Mouse (Mus musculus): ENCODE data around the gene Nfkbie. TPM values are rescaled to one million over a fixed set of nuclear protein-coding genes. Genes with fewer than 3 reads are reported as not detected.

The Nfkbie gene
- total RNA-seq, 2 experiments from 2014 or later = 2.6 to 3.2 TPM

DNA sequence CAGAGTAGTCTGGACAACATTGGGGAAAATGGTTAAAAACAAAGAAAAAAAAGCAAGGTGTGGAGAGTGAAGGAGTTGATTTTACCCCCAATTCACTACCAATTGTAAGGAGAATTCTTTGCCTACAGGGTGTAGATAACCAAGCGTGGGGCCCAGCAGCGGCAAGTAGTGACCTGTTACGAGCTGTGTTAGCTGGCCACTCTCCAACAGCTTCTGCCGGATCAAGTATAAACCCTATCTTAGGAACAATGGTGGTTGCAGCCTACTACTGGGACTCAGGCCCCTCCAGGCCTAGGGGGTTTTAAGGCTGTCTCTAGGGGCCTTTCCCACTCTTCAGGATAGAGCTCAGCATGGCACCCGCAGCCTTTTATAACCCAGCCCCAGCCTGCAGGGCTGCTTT lies 22.7 kb downstream of the Nfkbie start:
- DNase-seq (ENCODE audit: extremely low spot score in 1 of 2, low spot score in 1 of 2) = no peak

DNA sequence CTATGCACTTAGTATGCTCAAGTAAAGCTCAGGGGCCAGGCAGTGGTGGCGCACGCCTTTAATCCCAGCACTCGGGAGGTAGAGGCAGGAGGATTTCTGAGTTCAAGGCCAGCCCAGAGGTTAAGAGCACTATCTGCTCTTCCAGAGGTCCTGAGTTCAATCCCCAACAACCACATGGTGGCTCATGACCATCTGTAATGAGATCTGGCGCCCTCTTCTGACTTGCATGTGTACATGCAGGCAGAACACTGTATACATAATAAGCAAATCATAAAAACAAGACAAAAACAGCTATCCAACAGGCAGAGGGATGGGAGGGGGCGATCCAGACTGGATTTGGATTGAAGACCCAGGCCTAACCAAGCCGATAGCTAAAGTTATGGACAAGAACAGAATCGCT lies 23.3 kb downstream of the Nfkbie start:
- DNase-seq (ENCODE audit: extremely low spot score in 1 of 2, low spot score in 1 of 2) = no peak

DNA sequence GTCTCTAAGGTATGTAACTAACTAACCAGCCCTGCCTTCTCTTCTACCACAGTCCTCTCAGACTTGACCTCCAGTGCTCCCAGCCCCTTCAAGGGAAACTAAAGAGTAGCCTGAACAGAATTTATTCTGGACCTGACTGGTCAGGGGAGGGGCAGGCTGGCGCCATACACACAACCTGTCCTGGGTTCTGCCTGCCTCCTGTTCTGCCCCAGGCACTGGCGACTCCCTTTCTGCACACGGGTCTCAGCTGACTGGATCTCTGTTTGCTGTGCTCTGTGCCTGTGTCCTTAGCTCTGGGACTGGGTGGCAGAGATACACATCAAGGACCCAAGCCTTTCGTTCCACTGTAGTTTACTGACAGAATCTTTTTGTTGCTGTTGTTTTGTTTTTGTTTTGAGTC lies 24.1 kb downstream of the Nfkbie start:
- DNase-seq (ENCODE audit: extremely low spot score in 1 of 2, low spot score in 1 of 2) = no peak

DNA sequence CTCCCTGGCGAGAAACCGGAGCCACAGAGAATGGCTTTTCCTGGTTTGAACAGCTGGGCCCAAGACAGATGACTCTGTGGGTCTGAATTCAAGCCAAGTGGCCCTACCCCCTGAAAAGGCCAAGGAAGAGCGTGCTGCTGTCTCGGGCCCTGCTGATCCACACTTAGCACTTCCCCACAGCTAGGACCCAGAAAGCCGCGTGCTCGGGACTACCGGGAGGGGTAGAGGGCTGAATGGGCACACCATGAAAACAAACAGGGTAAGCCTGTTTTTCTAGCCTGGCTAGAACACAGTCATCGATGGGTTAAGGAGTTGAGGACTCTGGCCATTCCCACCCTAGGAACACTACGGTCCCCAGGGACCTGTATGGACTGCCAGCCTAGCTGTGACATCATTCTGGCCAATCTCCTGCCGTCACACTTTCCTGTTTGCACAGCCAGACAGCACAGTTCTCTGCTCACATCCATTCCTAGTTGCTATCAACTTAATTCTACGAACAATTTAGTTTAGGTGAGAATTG lies 25.5 kb downstream of the Nfkbie start:
- DNase-seq (ENCODE audit: extremely low spot score in 1 of 2, low spot score in 1 of 2) = no peak

DNA sequence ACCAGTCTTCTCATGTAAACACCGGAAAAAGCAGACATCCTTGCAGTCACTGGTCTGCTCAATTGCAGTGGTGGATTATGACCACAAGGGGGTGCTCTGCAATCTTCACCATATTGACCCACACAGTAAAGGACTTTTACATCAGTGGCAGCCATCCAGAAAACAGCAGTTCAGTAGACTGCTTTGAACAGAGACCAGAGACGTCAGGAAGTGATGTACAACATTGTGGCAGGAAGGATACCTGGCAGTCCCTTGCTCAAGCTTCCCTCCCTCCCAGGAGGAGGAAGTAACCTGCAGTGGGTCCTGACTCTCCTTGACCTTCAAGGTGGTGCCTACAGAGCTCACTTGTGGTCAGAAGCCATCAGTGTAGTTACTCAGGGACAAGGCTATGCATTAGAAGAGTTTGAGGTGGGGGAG lies 26.1 kb downstream of the Nfkbie start:
- peak in 1 of 2 experiments; percentile 60 for DNase-seq (ENCODE audit: extremely low spot score in 1 of 2, low spot score in 1 of 2)

DNA sequence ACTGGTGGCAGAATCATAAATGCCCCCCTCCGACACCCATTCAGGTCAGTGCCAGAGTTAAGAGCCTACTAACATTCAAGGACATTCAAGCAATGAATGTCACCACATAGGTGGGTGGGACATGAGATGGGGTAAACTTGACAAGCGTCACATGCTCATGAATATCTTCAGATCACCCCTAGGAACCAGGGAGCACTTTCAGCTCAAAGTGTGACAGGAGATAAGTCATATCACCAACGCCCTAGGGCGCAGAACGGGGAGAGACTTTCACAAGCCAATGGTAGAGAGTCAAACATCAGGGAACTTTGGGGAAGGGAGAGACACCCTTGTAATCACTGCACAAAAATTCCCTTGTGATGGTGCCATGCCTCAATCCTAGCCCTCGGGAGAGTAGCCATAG lies 26.7 kb downstream of the Nfkbie start:
- DNase-seq (ENCODE audit: extremely low spot score in 1 of 2, low spot score in 1 of 2) = no peak

DNA sequence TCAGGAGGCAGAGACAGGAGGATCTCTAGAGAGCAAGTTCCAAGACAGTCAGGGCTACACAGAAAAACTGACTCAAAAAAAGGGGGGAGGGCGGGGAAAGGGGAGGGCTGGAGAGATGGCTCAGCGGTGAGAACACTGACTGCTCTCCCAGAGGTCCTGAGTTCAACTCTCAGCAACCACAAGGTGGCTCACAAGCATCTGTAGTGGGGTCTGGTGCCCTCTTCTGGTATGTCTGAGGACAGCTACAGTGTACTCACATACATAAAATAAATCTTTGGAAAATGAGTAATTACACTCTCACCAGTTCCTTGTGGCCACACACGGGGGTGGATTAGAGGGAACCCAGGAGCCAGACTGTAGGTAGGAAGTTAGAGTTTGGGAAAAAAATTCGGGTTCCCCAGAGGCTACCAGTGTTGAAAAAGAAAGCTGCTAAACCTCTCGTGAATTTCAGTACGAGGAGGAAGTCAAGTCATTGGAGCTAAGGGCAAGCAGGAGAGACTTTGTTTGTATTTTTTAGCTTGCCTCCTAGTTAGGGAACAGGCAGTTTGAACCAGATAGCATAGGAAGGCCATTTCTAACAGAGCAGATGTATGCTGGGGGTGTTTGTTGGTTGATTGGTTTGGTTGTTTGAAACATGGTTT lies 27.3 kb downstream of the Nfkbie start:
- no peak for DNase-seq (ENCODE audit: extremely low spot score in 1 of 2, low spot score in 1 of 2)

DNA sequence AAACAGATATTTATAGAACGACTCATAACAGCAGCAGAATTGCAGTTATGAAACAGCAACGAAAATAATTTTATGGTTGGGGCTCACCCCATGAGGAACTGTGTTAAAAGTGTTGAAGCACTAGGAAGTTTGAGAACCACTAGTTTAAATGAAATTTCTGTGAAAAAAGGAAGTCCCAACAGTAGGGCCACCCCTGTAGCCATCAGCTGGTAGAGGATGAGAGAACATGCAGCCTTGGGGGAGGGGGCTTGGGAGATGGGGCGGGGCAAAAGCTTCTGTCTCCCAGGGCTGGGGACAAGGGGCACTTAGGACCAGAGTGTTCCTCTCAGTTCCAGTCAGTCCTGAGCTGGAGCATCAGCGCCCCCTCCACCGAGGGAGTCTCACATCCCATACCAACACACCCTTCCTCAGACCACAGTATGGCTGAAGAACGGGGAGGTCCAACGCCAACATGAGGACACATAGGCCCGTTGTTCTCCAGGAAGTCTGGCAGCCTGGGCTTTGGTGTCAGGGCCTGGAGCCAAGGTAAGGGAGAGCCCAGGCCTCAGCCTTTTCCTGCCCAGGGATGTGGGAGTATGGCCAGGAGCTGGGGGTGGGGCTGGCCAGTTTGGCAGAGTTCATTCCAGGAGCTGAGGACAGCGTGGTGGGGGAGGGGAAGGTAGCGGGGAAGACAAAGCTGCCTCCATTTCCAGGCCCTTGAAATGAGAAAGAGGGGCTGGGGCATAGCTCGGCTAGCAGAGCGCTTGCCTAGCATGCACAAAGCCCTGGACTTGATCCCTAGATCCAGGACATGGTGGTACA lies 28.8 kb downstream of the Nfkbie start:
- DNase-seq (ENCODE audit: extremely low spot score in 1 of 2, low spot score in 1 of 2) = peak; percentile 46 to 52

DNA sequence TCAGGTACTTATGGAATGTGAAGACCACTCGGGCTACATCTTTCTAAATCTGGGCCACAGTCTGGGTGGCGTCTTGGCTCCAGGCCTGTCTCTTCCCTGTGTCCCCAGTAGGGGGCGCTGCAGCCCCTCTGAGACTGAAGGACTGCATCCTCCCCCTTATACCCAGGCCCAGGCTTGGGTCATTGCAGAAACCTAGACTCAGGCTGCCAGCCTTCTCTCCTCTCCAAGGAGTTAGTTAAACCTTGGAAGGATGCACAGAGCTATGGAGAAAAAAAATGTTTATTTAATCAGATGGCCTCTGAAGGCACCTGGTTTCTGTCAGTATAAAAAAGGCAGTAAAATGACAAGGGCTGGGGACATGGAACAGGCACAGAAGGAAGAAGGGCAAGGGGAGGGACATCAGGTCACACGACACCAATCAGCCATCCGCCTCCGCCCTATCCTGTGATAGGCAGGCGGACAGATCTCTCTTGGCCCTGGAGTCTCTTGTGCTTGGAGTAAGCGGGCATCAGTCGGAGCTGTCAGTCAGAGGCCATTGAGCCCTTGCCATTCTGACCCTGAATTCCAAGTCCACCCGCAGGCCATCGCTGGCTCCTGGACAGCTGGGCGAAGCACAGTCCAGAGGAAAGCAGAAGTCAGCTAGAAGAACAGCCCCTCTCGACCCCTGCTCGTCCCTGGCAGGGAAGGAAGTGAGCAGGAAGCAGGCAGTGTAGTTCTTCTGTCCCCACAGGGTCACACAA lies 29.6 kb downstream of the Nfkbie start:
- peak; percentile 67 to 79 for DNase-seq (ENCODE audit: extremely low spot score in 1 of 2, low spot score in 1 of 2)

DNA sequence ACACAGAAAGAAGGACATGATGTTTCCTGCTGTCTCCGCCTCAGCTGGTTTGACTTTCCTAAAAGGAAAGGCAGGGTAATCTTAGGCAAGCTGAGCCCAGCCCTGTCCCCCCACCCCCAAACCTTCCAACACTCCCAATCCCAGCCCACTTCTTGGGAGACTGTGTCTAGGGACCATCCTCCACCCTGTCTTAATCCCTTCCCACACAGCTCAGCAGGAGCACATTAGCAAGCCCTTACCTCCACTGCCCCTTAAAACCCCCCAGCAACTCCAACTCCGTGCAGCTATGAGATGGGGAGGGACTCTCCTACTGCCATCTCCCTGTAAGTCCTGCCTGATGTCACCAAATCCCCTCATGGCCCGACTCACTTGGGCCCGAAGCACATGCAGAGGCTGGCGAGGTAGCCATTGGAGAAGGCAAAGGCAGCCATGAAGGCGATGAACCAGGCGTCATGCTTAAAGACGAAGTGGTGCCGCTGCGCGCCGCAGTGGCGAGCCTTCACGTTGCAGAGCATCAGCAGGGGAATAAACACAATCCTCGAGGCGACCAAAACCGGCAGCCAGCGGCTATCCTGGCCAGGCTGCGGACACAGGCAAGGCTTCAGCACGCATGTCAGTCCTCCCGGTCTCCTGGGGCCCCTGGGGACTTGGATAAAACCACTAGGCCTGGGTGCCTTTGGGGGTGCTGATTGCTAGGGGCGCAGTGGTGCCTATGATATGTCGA lies 30.4 kb downstream of the Nfkbie start:
- DNase-seq (ENCODE audit: extremely low spot score in 1 of 2, low spot score in 1 of 2) = no peak

DNA sequence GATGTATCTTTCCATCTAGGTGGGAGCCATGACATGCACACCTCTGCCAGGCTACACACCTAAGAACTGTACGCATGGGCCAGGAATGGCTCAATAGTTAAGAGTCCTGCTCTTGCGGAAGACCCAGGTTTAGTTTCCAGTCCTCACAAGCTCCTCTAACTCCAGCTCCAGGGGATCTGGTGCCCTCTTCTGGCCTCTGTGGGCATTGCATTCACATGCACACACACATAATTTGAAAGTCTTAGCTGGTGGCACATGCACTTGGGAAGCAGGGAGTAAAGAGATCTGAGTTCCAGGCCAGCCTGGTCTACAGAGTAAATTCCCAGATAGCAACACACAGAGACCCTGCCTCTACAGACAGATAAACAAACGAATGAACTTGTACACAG lies 30.9 kb downstream of the Nfkbie start:
- no peak for DNase-seq (ENCODE audit: extremely low spot score in 1 of 2, low spot score in 1 of 2)

DNA sequence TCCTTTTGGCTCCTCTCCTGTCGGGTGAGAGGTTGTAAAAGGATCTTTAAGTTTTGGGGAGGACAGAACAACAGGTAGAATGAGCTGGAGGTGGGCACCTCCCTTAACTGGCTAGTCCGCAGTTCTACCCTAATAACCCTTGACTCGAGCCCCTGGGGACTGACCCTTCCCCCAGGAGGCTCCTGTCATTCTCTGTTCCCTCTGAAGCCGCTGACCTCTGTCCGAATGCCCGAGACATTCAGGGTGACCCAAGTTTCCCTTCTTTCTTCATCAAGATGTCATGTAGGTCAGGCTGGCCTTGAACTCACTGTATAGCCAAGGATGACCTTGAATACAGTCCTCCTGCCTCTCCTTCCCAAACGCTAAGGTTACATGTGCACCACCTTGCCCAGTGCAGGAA lies 32.9 kb downstream of the Nfkbie start:
- DNase-seq (ENCODE audit: extremely low spot score in 1 of 2, low spot score in 1 of 2) = no peak

DNA sequence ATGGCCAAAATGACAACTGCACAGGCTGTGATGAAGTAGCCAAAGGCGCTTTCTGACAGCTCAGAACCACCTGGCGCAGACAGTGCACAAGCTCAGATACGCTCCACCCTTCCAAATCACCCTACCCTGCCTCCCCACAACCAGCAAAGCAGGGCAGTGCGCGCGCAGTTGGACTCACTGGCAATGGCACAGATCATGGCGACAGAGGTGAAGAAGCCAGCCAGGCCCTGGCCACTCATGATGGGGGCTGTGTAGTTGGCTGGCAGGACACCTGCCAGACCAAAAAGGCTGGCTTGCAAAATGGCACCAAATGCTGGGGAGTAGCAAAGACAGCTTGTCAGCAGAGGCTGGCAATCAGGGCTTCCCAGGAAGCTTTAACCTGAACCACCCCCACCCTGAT lies 33.7 kb downstream of the Nfkbie start:
- DNase-seq (ENCODE audit: extremely low spot score in 1 of 2, low spot score in 1 of 2) = no peak

DNA sequence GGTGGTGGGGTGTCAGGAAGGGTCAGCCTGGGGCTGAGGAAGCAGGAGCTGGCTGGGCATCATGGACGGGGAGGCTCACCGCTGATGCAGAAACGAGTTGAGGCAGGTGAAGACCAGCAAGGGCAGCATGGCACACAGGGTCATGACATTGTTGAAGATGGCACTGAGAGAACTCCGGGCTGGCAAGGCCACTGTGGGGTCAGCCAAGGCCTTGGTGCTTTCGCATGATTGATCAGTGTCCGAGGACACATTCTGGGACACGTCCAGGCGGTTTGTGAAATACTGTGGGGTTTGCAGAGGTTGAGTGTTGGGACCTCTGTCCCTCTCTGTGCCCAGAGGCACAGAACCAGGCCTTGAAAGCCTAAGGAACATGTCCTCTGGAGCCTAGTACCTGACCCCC lies 34.3 kb downstream of the Nfkbie start:
- no peak for DNase-seq (ENCODE audit: extremely low spot score in 1 of 2, low spot score in 1 of 2)

DNA sequence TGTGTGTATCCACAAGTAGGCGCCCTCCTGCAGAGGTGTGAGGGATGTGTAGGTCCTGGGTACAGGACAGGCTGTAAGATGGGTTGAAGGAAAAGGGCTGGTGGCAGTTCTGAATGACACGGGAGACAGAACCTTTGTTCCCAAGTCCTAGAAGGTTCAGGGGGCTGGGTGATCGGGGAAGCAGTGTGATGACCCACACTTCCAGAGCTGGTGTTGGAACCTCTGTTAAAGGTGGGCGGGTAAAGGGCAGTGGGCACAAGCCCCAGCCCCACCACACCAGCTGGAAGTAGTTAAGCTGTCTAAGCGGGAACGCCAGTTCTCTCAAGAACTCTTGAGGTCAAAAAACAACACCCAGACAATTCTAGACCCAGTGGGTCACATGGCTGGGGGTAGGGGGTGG lies 34.9 kb downstream of the Nfkbie start:
- no peak for DNase-seq (ENCODE audit: extremely low spot score in 1 of 2, low spot score in 1 of 2)

DNA sequence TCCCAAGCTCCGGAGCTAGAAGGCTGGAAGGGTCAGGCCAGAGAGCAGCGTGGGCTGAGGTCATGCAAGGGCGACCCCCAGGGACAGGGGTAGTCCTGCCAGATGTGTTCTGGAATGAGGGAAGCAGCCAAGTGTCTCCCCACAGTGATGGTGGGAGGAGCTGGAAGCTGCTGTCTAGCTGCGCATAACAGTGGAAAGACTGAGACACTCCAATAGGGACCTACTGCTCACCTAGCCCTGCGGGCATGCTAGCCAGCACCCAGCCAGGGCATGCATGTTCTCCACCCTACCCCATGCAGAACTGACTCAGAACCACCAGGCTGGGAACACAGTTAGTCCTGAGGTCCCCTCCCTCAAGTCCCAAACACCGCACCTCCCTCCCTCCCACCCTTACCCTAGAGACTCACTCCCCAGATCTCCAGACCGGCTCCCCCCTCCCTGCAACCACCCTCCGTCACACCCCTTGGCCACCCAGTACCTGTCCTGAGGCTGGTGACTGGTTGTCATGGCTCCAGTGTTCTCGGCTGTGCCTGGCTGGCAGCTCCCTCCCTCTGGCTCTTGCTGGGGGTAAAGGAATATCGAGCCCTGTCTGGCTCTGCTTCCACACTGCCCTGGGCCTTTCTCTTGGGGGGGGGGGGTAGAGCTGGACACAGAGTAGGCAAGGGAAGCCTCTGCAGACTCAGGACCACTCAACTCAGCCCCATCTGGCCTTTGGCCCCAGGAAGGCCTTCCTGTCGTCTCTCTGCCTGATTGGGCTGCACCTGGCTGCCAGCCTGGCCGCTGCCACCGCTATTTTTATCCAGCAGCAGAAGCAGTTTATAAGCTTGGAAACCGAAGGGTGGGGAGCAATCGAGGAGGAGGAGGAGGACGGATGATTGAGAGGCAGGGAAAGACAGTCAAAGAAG lies 36.5 kb downstream of the Nfkbie start:
- DNase-seq (ENCODE audit: extremely low spot score in 1 of 2, low spot score in 1 of 2) = no peak

DNA sequence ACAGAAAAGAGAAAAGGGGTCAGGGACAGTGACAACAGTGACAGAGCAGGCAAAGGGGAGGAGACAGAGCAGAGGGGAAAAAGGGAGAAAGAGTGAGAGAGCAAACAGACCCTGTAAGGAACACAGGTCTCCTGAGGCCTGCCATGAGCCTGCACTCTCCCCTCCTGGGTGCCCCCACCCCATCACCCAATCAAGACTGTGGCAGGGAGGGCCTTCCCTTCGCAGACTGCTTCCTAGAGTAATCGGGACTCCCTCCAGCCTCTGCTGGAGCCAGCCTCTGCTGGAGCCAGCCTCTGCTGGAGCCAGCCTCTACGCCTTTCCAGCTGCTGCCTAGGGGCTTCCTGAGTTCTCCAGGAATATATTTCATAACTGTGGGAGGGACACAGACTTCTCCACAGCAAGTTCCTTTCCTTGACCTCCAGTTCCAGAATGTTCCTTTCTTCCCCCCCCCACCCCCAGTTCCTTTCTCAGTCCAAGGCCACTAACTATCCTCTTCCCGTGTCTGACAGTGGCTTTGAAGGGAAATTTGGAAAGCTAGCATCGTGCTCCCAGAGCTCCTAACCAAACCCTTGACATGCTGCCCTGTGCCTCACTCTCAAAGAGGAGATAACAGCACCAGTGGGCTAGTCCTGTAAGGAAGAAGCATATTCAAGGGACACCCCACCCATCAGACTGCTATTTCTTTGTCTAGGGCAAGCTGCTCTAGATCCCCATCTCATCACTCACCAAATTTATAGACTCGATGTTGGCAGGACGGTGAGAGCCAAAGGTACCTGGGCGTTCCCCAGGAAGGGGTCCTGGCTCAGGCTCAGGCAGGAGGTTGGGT lies 37.3 kb downstream of the Nfkbie start:
- no peak for DNase-seq (ENCODE audit: extremely low spot score in 1 of 2, low spot score in 1 of 2)

DNA sequence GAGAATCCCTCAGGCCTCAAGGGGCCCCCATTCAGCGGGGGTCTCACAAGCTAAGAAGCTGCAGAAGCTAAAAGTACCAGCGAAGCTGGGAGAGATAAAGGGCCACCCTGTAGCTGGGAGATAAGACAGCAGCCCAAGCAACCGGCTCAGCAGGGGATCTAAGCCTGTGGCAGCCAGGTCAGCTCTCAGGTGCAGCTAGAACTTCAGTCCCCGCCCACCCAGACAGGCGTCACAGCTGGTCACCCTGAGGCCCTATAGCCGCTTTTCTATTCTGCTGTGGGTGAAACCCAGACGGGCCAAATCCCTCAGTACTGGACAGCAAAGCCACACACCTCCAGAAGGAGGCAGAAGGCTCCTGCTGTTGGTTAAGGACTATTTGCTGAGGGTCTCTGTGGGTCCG lies 38.0 kb downstream of the Nfkbie start:
- DNase-seq (ENCODE audit: extremely low spot score in 1 of 2, low spot score in 1 of 2) = no peak

DNA sequence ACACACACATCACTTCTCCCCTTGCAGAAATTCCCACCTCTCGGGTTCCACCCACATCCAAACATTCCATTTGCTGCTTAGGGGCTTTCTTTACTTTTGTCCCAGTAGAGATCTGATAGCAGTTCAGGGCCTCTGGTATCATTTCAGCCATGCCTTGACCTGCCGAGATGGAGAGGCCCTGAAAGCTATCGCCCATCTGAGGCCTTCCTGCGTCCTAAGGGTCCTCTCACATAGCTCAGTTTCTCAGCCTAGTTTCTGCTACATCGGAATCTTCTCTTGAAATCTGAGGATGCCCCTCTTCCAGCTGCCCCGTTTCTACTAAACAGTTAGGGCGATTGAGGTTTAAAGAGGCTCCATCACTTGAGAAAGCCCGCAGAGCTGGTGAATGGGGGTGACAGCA lies 38.7 kb downstream of the Nfkbie start:
- no peak for DNase-seq (ENCODE audit: extremely low spot score in 1 of 2, low spot score in 1 of 2)

Measured in layer of hippocampus, postnatal 25 days (tissue).